Mouse (Mus musculus): ENCODE data around the gene Cul5.

Cul5 gene

DNA sequence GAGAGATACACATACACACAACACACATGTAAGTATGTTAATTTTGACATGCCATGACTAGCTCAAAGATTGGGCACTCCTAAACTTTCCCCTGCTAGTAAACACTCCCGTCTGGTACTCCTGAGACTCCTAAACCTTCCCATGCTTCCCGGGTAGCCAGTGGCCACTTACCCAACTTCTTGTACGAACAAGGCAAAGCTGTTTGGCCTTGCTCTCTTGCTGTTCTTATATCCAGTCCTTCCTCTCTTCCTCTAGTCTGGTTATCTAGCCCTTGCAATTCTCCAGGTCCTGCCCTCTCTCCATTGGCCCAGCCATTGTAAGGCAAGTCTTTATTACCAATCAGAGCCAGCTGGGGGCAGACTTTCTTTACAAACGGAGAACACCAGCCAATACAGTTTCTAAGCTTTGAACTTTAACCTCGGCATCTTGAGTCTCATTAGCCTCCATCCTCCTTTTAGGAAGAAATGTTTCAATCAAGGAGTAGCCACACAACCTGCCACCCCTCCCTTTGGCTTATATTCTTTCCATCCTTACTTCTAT, at the start of gene Cul5:
Gene Cul5, minus strand, starts transcription at position 335 of the 540 bp plus-strand sequence.
- no peak for DNase-seq (ENCODE audit: low spot score)

DNA sequence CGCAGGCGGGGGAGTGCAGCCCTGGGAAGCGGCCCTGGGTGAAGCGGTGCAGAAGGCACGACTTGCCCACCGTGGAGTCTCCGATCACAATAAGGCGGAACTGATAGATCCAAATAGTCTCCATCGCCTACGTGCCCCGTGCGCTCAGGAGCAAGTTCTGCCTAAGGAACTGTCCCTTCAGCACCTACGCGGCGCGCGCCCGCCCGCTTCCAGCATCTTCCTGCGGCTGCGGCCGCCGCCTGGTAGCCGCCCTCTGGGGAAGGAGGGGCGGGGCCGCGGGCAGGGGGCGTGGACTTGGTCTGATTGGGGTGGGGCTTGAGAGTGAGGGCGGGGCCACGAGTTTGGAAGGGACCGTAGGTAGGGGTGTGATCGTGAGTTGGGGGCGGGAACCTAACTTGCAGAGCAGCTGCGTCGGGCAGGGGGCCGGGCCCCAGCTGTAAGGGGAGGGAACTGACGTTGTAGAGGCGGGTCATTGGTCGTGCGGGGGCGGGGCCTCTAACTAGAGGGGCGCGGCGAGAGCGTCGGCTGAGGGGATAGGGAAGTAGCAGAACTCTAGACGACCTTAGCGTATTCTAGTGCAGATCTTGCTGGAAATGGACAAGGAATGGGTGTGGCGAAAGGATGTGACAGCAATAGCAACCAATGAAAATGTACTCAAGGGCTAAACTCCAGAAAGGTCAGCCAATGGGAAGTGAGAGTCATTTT, 36.3 kb upstream of the Cul5 start, which contains the start of gene Rab39:
Gene Rab39, minus strand, starts transcription at position 241 of the 705 bp plus-strand sequence.
- DNase-seq (ENCODE audit: low spot score) = peak; percentile 91

GRCm38 (mm10) chr9:53705491-53705991, 35.7 kb upstream of the Cul5 start:
- DNase-seq (ENCODE audit: low spot score) = peak; percentile 39

DNA sequence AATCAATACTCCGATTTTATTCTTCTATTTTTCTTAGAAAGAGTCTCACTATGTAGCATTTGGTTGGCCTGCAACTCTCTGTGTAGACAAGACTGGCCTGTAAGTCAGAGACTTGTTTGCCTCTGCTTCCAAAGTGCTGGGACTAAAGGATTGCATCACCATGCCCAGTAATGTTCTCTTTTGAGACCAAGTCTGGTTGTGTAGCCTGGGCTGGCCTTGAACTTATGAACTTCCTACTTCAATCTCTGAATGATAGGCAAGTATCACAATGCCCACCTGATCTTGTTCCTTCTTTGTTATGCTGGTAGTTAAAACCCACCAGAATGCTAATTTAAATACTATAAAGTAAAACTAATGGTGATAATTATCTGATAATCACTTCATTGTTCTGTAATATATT, 33.2 kb upstream of the Cul5 start:
- DNase-seq (ENCODE audit: low spot score) = no peak

DNA sequence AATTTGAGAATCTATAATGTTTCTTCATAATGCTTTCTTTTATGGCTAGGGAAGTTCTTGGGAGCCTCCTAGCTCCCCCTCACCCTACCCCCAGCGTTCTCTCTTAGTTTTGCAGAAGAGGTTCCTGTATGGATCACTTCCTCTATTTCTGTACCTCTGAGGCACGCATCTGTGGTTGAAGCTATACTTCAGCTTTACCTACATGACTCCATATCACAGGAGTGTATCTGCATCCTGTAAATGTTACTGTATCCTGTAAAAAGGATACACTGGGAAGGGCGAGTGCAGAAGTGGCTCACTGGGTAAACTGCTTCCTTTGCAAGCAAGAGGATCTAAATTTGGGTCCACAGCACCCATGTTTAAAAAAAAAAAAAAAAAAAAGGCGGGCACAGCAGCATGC, 30.7 kb upstream of the Cul5 start:
- no peak for DNase-seq (ENCODE audit: low spot score)

GRCm38 (mm10) chr9:53695846-53696245, 26.0 kb upstream of the Cul5 start:
- DNase-seq (ENCODE audit: low spot score) = no peak

- DNase-seq (ENCODE audit: low spot score) = no peak
Measured at GRCm38 (mm10) chr9:53693718-53694117, 23.9 kb upstream of the Cul5 start.

DNA sequence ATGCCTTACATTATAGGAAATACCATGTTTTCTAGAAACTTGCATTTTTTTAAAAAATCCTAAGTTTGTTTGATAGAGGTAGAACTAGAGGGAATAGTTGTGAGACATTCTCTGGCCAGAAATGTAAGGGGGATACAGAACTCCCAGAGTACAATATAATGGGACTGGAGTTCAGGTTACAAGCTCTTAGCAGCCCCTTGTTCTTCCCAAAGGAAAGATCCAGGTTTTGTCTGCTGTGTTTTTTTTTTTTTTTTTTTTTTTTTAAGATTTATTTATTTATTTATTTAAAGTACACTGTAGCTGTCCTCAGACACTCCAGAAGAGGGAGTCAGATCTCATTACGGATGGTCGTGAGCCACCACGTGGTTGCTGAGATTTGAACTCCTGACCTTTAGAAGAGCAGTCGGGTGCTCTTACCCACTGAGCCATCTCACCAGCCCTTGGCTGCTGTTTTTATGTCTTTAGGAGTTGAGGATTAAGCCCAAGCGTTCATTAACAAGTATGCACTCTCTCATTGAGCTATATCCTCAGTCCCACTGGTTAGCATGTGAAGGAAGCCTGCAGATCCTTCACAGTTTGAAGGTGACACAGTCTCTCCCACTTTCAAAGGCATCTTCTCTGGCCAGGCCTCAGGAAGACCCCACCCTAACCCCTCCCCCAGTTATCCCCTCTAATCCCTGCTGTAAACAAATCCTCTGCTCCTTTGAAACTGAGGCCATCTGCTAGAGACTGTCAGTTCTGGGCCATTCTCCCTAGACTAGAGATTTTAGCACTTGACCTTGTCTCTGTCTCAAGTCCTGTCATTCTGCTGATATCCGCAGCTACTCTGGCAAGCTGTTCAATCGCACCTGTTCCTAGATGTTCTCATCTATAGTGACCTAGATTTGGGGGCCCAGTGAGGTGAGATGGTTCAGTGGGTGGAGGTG, 22.2 kb upstream of the Cul5 start:
- DNase-seq (ENCODE audit: low spot score) = no peak

DNA sequence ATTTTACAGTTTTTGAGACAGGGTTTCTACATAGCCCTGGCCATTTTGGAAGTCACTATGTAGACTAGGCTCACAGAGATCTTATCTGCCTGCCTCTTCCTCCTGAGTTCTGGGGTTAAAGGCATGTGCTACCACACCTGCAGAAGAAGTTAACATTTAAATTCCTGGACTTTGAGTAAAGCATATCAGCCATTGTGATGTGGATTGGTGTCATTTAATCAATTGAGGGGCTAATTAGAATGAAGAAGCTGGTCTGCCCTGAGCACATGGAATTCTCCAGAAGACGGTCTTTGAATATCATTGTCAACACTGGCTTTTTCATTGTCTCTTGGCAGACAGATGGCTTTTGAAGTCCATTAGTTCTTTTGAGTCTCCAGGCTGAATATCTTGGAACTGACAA, 11.0 kb upstream of the Cul5 start:
- no peak for DNase-seq (ENCODE audit: low spot score)

DNA sequence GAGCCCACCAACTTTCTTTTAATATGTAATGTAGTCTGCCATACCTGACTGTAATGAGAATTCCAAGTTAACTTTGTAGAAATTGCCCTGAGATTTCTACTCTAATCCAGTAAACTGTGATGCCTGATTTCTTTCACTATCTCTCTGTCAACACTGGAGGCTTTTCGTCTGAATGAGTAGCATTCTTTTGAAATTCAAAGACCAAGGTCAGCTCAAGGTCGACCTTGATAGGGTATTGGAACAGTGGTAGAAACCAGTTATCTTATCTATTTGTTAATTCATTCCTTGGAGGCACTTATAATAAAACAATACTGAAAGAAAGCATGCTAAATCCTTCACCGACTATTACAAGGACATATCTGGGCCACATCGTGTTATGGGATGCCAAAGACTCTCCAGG, 7.1 kb upstream of the Cul5 start:
- no peak for DNase-seq (ENCODE audit: low spot score)

DNA sequence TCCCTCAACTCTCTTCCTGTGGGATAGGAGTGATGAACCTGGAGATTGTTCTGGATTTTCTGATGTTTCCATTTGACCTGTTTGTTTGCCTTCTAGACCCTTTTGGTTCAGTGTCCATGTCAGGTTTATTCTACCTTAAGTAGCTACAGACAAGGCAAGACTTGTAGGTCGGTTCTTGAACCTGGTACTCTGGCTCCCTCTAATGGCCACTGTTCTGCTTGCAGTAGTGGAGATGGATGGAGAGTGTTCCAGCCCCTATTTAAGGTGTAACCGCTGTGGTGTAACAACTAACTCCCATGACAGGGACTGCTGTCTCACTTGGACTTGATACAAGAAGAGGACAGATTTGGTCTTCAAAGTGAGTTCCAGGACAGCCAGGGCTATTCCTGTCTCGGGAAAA, 3.8 kb upstream of the Cul5 start:
- peak; percentile 31 for DNase-seq (ENCODE audit: low spot score)

DNA sequence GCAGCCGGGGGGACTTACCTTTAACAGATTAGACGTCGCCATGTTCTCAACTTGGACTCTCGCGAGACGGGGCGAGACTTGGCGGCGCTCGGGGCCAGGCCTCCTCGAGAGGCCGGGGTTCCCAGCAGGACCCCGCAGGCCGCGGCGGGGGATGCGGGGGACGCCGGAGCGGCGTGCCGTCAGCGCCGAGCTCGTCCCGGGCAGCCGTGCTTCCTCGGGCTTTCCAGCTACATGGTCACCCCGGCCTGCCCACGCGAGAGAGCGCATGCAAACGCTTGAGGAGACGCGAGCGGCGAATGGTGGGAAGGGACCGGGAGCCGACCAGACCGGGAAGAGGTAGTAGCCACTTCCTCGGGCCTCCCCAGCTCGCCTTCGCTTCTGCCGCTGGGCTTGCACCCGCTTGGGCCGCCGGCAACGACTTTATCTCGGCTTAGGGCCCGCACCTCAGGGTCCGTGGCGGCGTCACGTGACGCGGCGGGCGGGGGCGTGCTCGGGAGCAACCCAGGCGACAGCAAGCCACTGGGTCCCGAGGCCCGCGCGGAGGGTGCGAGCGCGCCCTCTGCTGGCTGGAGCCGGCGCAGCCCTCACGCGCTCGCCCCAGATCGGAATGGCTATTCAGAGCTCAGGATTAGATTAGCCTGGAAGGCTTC, 2.7 kb downstream of the Cul5 start:
- DNase-seq (ENCODE audit: low spot score) = peak; percentile 95

DNA sequence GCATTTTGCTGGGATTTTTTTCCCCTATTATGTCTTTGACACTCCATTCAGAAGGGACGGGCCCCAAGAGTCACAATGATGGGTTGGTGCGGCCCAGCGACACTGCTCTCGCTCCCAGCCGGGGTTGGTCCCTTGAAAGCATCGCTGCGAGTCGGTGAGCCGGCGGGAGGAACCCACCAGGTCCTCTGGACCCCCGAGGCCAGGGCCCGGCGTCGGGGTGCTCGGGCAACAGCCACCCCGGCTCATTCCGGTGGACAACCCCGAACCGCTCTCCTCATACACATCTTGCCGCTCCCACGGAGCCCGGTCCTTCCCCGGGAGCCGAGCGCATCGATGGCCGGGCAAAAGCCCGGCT, 3.2 kb downstream of the Cul5 start:
- no peak for DNase-seq (ENCODE audit: low spot score)

GRCm38 (mm10) chr9:53665428-53665827, 4.4 kb downstream of the Cul5 start:
- no peak for DNase-seq (ENCODE audit: low spot score)

DNA sequence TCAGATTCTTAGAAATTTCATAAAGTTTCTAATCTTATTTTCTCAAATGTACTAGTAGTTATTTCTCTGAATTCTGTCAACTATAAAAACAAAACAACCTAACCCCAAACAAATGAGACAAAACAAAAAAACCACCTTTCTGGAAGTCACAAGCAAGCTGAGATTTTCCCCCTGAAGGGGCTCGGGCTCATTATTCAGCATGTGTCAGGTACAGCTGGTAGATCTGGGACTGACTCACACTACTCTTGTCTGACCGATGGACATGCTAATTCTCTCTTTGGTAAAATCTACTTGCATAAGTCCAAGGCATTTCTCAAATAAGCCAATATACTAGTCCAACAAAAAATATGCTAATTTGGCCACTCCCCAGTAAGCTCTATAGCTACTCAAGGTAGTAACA, 5.0 kb downstream of the Cul5 start:
- DNase-seq (ENCODE audit: low spot score) = no peak

GRCm38 (mm10) chr9:53634796-53635195, 35.0 kb downstream of the Cul5 start:
- DNase-seq (ENCODE audit: low spot score) = no peak

DNA sequence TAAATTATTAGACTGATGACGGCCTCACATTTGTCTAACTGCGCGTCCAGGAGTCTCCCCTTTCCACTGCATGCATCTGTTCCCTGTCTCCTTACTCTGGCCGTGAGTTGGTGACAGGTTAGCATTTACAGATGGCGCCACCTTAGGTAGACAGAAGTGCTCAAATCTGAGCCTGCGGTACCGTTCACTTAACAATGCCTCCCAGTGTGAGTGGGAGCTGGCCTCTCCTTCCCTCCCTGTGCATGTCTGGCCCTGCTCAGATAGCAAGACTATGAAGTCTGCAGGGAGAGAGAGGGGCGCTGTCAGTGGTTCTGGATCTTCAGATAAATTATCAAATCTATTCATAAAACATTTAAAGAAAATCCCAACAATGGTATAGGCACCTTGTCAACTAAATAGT, 54.6 kb downstream of the Cul5 start:
- DNase-seq (ENCODE audit: low spot score) = no peak

DNA sequence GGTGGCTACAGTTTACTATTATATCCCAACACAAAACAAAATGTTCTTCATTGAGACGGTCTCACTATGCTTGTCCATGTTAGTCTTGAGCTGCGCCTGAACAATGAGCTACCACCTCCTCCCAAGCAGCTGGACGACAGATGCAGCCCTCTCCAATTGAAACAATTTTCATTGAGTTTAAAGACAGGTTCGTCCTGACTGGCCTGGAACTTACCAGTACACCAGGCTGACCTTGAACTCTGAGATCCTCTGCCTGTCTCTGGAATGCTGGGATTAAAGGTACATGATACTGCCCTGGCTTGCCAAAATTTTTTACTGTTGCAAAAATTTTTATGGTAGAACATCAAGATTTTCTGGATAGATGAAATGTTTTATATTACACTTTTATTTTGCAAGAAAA, 55.5 kb downstream of the Cul5 start:
- no peak for DNase-seq (ENCODE audit: low spot score)

DNA sequence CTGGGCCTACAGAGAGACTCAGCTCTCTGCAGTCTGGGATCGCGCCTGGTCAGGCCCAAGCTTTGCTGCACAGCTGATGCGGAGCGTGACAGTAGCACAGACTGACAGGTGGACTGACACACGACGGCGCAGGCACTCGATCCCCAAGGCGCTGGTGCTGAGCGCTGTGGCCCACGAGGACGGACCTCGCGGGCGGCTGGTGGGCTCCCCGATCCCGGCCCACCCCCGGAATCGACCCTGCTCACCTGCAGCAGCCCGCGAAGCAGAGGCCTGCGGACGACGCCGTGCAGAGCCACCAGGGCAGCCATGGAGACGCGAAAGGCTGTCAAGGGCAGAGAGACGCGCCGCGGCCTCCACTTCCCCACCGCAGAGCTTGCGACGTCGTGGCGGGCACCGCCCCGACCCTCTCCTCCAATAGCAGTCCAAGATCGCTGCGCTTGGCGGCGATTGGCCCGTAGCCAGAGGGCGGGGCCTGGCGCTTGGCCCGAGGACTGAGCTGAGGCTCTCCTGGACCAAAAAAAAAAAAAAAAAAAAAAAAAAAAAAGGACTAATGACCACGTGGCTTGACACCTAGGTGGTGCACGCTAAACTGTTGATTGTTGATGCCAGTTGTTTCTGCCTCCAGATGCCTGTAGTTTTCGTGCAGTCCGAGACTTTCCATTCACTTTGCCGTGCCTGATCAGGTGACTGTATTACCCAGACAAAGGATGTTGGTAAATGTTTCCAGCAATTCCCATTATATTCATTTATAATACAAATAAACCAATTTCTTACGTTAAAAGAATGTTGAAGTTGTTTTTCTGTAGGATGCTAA, 59.6 kb downstream of the Cul5 start, which contains the start of gene Acat1:
Gene Acat1, minus strand, starts transcription at position 415 of the 814 bp plus-strand sequence.
- DNase-seq (ENCODE audit: low spot score) = peak; percentile 94

DNA sequence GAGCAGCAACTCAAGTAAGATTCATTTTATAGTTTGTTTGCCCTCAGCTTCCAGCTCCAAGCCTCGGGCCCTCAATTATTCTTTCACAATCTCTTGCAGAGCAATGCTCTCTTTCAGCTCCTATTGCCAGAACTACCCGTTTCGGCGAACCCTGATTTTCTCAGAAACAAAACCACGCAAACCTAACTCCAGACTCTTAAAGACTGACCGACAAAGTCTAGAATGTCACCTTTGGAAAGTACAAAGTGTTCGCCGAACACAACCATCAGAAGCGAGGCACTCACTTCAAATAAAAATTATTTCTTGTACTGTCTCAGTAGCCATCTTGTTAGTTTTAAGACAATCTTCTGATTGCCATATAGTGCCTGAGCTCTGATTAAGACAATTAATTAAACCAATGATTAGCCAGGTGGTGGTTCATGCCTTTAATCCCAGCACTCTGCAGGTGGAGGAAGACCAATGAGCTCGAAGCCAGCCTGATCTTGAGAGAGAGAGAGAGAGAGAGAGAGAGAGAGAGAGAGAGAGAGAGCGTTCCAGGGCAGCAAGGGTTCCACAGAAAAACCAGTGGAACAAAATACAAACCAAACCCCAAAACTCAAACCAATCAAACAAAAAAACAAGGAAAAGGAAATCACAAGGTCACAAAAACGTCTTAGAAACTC, 60.4 kb downstream of the Cul5 start:
- no peak for DNase-seq (ENCODE audit: low spot score)

GRCm38 (mm10) chr9:53607816-53608215, 62.0 kb downstream of the Cul5 start:
- no peak for DNase-seq (ENCODE audit: low spot score)

All from testis, postnatal 14 days (tissue).